Mouse (Mus musculus) cortical plate, adult 2 months (tissue): ENCODE results near the gene Cgnl1. TPM values are rescaled to one million over a fixed set of nuclear protein-coding genes. Genes with fewer than 3 reads are reported as not detected.

Experiments
- H3K27ac ChIP-seq: fragments of 200-500 bp; 2 replicates; pipeline ENCODE4 v1.5.1; 2012; ENCODE audit warnings: low read length, control low read depth, inconsistent platforms; ENCODE audit not compliant: insufficient read depth
- H3K4me1 ChIP-seq: fragments of 200-500 bp; 2 replicates; pipeline ENCODE4 v1.6.1; 2011; ENCODE audit warnings: low read length; ENCODE audit not compliant: control insufficient read depth, insufficient read depth
- H3K4me3 ChIP-seq: fragments of 200-500 bp; 2 replicates; pipeline ENCODE4 v1.5.1; 2011; ENCODE audit warnings: mild to moderate bottlenecking, low read length, control low read depth; ENCODE audit not compliant: insufficient read depth
- CTCF ChIP-seq: fragments of 200-500 bp; IDR thresholded peaks from 2 replicates; pipeline ENCODE4 v1.5.1; 2011; ENCODE audit warnings: mild to moderate bottlenecking, control low read depth, low read length; ENCODE audit not compliant: insufficient read depth; ENCODE audit errors: extremely low read depth
- POLR2A ChIP-seq: fragments of 200-500 bp; IDR thresholded peaks from 2 replicates; pipeline ENCODE4 v1.6.1; 2011; ENCODE audit warnings: mild to moderate bottlenecking, low read length, control low read depth; ENCODE audit not compliant: insufficient read depth; ENCODE audit errors: extremely low read depth
- polyA plus RNA-seq: library from polyadenylated mRNA; depleted of rRNA; stranded (reverse); fragments of >200 nt; gene quantifications from 2 replicates; pipeline ENCODE4 v1.2.3, GENCODE M21; 2012; rRNA removed

Gene Cgnl1
- polyA plus RNA-seq = 5.5 and 6.0 TPM in 2 replicates

GRCm38 (mm10) chr9:71770991-71771767, at the start of gene Cgnl1:
Gene Cgnl1, minus strand, starts transcription at chr9:71771602.
- Histone ChIP-seq H3K4me3 (peak within 1 kb of the TSS; percentile 51), H3K4me1 (no peaks in the 10 kb centered on the region), H3K27ac (peak within 1 kb of the TSS; percentile 59; the same call in 1 of the 2 replicates)
- TF ChIP-seq CTCF (no peak), POLR2A (no peak)

GRCm38 (mm10) chr9:71818453-71818852, 47.1 kb upstream of the Cgnl1 start:
- H3K4me3 ChIP-seq = no peak overlapping the region
- TF ChIP-seq POLR2A (no peak), CTCF (no peak)
- H3K4me1 ChIP-seq = peaks cover 3% of the 10 kb centered on the region
- H3K27ac ChIP-seq = 0 out of 2 replicates have a peak overlapping the region, but pooled peaks have one; percentile 32

GRCm38 (mm10) chr9:71816121-71816520, 44.7 kb upstream of the Cgnl1 start:
- TF ChIP-seq POLR2A (no peak), CTCF (no peak)
- Histone ChIP-seq H3K4me1 (peaks cover 3% of the 10 kb centered on the region), H3K4me3 (no peak overlapping the region), H3K27ac (no peak overlapping the region)

GRCm38 (mm10) chr9:71813565-71813964, 42.2 kb upstream of the Cgnl1 start:
- TF ChIP-seq CTCF (no peak), POLR2A (no peak)
- no peak overlapping the region for H3K4me3 ChIP-seq
- H3K4me1 ChIP-seq = peaks cover 3% of the 10 kb centered on the region
- H3K27ac ChIP-seq = no peak overlapping the region

- Histone ChIP-seq H3K27ac (no peak overlapping the region), H3K4me3 (no peak overlapping the region), H3K4me1 (no peaks in the 10 kb centered on the region)
- TF ChIP-seq POLR2A = no peak
- no peak for TF ChIP-seq CTCF
These were observed 41.5 kb upstream of the Cgnl1 start for GRCm38 (mm10) chr9:71812914-71813313.

- TF ChIP-seq POLR2A (no peak), CTCF (no peak)
These were observed 41.0 kb upstream of the Cgnl1 start for GRCm38 (mm10) chr9:71812402-71812801.

GRCm38 (mm10) chr9:71811404-71811803, 40.0 kb upstream of the Cgnl1 start:
- Histone ChIP-seq H3K4me1 (no peaks in the 10 kb centered on the region), H3K4me3 (no peak overlapping the region), H3K27ac (no peak overlapping the region)
- TF ChIP-seq CTCF (no peak), POLR2A (no peak)

More at GRCm38 (mm10) chr9:71812402-71812801, 41.0 kb upstream of the Cgnl1 start:
- no peak overlapping the region for H3K4me3 ChIP-seq
- H3K4me1 ChIP-seq = no peaks in the 10 kb centered on the region
- H3K27ac ChIP-seq = no peak overlapping the region

- no peak overlapping the region for H3K4me3 ChIP-seq
- H3K27ac ChIP-seq = no peak overlapping the region
- no peaks in the 10 kb centered on the region for H3K4me1 ChIP-seq
- TF ChIP-seq CTCF = no peak
- TF ChIP-seq POLR2A = no peak
These were observed 39.3 kb upstream of the Cgnl1 start for GRCm38 (mm10) chr9:71810723-71811122.

- Histone ChIP-seq H3K4me3 (no peak overlapping the region), H3K4me1 (no peaks in the 10 kb centered on the region)
- TF ChIP-seq CTCF (peak; percentile 53), POLR2A (no peak)
These were observed 37.3 kb upstream of the Cgnl1 start for GRCm38 (mm10) chr9:71808640-71809254.

GRCm38 (mm10) chr9:71807801-71808200, 36.4 kb upstream of the Cgnl1 start:
- H3K4me1 ChIP-seq = no peaks in the 10 kb centered on the region
- no peak for TF ChIP-seq CTCF
- TF ChIP-seq POLR2A = no peak
- no peak overlapping the region for H3K27ac ChIP-seq
- H3K4me3 ChIP-seq = no peak overlapping the region

More at GRCm38 (mm10) chr9:71808640-71809254, 37.3 kb upstream of the Cgnl1 start:
- H3K27ac ChIP-seq = no peak overlapping the region
